Mouse (Mus musculus) heart, postnatal 14 days (tissue): ENCODE data around the gene Padi2. TPM values are rescaled to one million over a fixed set of nuclear protein-coding genes. Genes with fewer than 3 reads are reported as not detected.
A peak's percentile ranks its signal among the peaks of the same experiment; 100 is the strongest.

Experiments used
- DNase-seq, 2 experiments: peaks; one replicate each; pipeline ENCODE4 v3.0.0; 2021 to 2022
- intact Hi-C: fragments of 180-260 bp; cut with DNase I; formaldehyde crosslinking; loops from one replicate; pipeline ENCODE4 v1.15.1; 2025
- total RNA-seq, 2 experiments: library from RNA; stranded (reverse); gene quantifications; 2 replicates each; pipeline ENCODE4 v1.2.3; 2021

Gene Padi2
- total RNA-seq, 2 experiments from 2014 or later, result 0.41 to 1.1 TPM

DNA sequence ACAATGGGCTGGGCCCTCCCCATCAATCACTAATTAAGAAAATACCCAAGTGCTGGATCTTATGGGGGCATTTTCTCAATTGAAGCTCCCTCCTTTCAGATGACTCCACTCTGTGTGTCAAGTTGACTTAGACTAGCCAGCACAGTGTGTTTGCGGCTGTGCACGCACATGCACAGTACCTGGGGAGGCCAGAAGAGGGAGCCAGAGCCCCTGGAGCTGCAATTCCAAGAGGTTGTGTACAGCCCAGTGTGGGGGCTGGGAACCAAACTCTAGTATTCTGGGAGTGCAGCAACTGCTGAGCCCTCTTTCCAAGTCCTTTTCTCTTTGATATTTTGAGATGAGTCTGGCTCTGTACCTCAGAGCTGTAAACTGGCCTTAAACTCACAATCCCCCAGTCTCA is 75.5 kb downstream of the Padi2 start:
- DNase-seq, result no peak
- intact Hi-C loops, result no loop called here

DNA sequence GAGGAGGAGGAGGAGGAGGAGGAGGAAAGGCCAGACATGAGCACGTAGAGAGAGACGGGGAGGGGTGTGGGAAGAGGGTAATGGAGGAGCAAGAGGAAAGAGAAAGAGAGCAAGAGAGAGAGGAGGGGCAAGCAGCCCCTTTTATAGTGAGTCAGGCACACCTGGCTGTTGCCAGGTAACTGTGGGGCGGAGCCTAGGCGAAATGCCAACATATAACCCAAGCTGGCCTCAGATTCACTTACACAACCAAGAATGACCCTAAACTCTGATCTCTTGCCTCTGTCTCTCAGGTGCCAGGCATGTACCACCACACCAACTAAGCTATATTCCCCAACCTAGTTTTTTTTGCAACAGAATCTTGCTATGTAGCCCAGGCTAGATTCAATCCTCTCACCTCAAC is 76.7 kb downstream of the Padi2 start:
- DNase-seq, result no peak
- intact Hi-C loops, result no loop called here

DNA sequence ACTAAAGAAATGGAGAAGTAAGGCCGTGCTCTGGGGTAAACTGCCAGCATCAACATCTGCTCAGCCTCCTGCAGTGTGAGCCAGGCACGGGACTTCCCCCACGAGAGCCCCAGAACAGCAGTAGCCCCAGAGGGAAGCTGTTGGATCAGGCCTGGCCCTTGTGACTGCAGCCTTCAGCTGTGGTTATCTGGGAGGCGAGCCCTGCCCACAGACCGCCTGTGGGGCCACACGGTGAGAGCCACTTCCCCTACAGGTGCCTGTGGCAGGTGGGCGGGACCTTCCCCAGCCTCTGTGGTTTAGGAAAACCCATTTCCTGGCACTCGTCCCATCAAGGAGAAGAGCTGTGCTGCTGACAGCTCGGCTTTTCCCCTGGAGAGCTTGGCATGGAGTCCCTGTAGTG is 77.3 kb downstream of the Padi2 start:
- DNase-seq, result peak; percentile 48 to 57
- intact Hi-C loops, result no loop called here

GRCm38 (mm10) chr4:140984544-140984943 is 78.4 kb downstream of the Padi2 start:
- intact Hi-C loops, result no loop called here
- no peak for DNase-seq

DNA sequence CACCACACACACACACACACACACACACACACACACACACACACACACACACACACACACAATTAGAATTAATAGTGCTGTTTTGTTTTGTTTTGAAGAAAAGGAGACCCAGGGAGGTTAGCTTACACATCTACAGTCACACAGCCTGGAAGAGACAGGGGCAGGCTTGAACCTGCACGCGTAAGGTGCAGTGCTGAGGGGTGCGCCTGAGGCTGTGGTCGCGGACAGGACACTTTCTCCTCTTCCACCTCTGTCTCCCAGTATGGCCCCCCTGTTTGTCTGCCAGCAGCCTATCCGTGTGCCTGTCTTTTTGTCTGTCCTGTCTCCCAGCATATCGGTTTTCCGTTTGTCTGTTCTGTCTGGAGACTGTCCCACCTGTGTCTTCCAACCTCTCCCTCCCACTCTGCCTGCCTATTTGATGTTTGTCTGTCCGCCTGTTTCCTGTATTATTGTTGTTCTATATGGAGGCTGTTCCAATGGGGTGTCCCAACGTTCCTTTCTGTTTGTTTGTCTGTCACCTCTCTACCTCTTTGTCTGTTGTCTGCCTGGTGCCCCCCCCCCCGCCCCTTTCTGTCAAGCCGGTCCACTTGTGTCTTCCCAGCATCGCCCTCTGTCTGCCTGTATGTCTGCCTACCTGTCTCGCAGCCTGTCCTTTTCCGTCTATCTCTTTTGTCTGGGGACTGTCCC is 80.0 kb downstream of the Padi2 start:
- no peak for DNase-seq
- intact Hi-C loops, result loop anchor here (2.0 to 5.0 kb wide), 2 partner anchors 21 to 41 kb away; no protein-coding TSS in a partner anchor

DNA sequence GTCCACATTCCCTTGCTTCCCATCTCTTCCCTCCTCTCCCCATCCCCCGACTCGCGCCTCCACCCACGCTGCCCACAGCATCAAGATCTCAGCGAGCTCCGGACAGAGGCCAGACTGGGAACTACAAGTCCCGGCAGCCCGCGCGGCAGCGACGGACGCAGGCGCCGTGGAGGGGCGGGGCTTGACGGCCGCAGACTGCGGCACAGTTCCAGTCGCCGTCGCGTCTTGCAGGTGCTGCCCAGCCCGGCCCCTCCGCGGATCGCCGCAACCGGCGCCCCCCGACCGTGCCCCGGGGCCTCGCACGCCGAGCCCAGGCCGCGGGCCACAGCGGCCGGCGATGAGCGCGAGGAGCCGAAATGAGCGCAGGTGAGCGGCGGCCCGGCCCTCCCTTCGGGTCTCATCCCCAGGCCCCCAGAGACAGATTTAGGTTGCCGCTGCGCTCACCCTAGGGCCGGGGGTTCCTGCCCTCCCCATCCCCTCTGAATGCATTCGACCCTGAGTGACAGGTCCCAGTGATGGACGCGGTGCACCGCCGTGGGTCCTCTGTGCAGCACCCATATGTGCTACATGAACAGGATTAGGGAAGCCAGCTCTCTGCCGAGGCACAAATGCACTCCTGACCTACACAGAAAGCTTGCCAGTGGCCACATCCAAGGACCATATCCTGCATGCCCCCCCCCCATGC is 80.7 kb downstream of the Padi2 start, which contains the start of gene Atp13a2:
Atp13a2 (plus strand) TSS at position 163 of the 685 bp plus-strand sequence.
- intact Hi-C loops, result loop anchor here (2.0 to 5.0 kb wide), 2 partner anchors 22 to 40 kb away; no protein-coding TSS in a partner anchor
- peak; percentile 92 to 95 for DNase-seq

GRCm38 (mm10) chr4:140987476-140987875 is 81.3 kb downstream of the Padi2 start:
- intact Hi-C loops, result loop anchor here (2.0 to 5.0 kb wide), 2 partner anchors 23 to 40 kb away; no protein-coding TSS in a partner anchor
- no peak for DNase-seq

- intact Hi-C loops, result loop anchor here (5.0 kb wide), 1 partner anchor 39 kb away; no protein-coding TSS in a partner anchor
- DNase-seq, result no peak
Measured at GRCm38 (mm10) chr4:140988706-140989290, 82.7 kb downstream of the Padi2 start.

- intact Hi-C loops, result loop anchor here (5.0 kb wide), 1 partner anchor 38 kb away; no protein-coding TSS in a partner anchor
- no peak for DNase-seq
Measured at GRCm38 (mm10) chr4:140989447-140989846, 83.3 kb downstream of the Padi2 start.

- DNase-seq, result no peak
- intact Hi-C loops, result no loop called here
Measured at GRCm38 (mm10) chr4:140992215-140992614, 86.1 kb downstream of the Padi2 start.

DNA sequence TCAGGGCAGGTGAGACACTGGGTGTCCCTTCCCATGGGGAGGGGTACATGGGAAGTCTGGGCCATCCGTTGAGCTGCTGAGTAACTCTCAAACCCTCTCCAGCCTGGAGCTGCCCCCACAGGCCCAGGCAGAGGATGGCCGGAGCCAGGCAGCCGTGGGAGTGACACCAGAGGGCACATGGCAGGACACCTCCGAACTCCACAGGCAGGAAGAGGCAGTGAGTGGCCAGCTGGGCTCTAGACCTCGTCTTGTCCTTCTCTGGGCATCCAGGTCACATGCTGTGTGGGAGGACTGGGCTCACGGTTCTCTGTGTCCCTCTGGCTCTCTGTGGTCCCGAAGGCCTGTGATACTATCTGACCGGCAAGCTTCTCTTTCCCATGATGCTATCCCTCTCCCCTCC is 87.7 kb downstream of the Padi2 start:
- no peak for DNase-seq
- intact Hi-C loops, result no loop called here

- DNase-seq, result no peak
- intact Hi-C loops, result no loop called here
Measured at GRCm38 (mm10) chr4:140995811-140996210, 89.7 kb downstream of the Padi2 start.

- intact Hi-C loops, result no loop called here
Measured at GRCm38 (mm10) chr4:140996812-140997211, 90.7 kb downstream of the Padi2 start.

More at GRCm38 (mm10) chr4:140996812-140997211, 90.7 kb downstream of the Padi2 start:
- no peak for DNase-seq

Other genes with a start within 250 kb of the Padi2 start
- 10 to 100 TPM; 62.5 TPM for gene Arhgef10l, start 240.3 kb upstream of the Padi2 start, total RNA-seq
- 10 to 100 TPM; 19.6 to 27.0 TPM for gene Rcc2, start 205.8 kb upstream of the Padi2 start, total RNA-seq
- gene Padi6, start 163.7 kb upstream of the Padi2 start, total RNA-seq, result not detected
- under 1 TPM; 0.74 to 0.78 TPM for gene Padi4, start 132.1 kb upstream of the Padi2 start, total RNA-seq
- under 1 TPM; 0.07 to 0.17 TPM for gene Padi3, start 95.7 kb upstream of the Padi2 start, total RNA-seq
- gene Padi1, start 60.6 kb upstream of the Padi2 start, total RNA-seq, result not detected
- gene Sdhb, start 54.9 kb downstream of the Padi2 start, total RNA-seq, result 100 to 1,000 TPM; 916 to 936 TPM
- gene Atp13a2, start 80.5 kb downstream of the Padi2 start, total RNA-seq, result 10 to 100 TPM; 20.7 to 21.7 TPM
- gene Mfap2, start 104.1 kb downstream of the Padi2 start, total RNA-seq, result 10 to 100 TPM; 24.5 to 28.1 TPM
- gene Crocc, start 154.2 kb downstream of the Padi2 start, total RNA-seq, result 1 to 10 TPM; 6.0 to 6.2 TPM
- 10 to 100 TPM; 22.2 to 22.6 TPM for gene Necap2, start 172.0 kb downstream of the Padi2 start, total RNA-seq
- not detected for gene Spata21, start 182.0 kb downstream of the Padi2 start, total RNA-seq
- 10 to 100 TPM; 87.6 to 91.4 TPM for gene Szrd1, start 233.4 kb downstream of the Padi2 start, total RNA-seq
- 10 to 100 TPM; 13.0 to 13.5 TPM for gene Fbxo42, start 241.6 kb downstream of the Padi2 start, total RNA-seq